Mouse (Mus musculus) kidney, postnatal 36 days (tissue): Measurements from ENCODE around the gene Bahd1.

Experiments
- DNase-seq, 2 experiments: peaks; one replicate each; pipeline ENCODE4 v3.0.0; 2021 to 2022; ENCODE audit warnings: mixed read lengths in 2 of 2

Gene Bahd1

GRCm38 (mm10) chr2:118943232-118943631 is 43.1 kb downstream of the Bahd1 start:
- DNase-seq = no peak

DNA sequence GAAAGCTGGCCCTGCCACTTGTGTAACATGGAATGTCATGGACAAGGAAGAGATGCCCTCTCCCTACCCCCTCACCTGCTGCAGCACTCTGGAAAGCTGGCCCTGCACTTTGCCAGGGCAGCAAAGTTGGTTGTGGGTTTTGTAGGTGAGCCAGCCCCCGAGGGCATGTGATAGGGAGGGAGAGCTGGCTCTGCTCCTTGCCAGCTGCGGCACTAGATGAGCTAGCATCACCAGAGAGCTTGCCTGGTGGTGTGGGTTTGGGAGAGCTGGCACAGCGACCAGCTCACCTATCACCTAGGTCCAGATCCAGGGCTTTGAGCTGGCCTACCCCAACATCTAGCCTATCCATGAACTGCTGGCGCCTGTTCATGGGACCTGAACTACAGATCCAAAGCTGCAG is 48.6 kb downstream of the Bahd1 start:
- no peak for DNase-seq

- DNase-seq = no peak
Observed at GRCm38 (mm10) chr2:118949699-118950098, 49.5 kb downstream of the Bahd1 start.

- no peak for DNase-seq
Observed at GRCm38 (mm10) chr2:118956497-118956896, 56.3 kb downstream of the Bahd1 start.

GRCm38 (mm10) chr2:118959644-118960043 is 59.5 kb downstream of the Bahd1 start:
- DNase-seq = no peak

DNA sequence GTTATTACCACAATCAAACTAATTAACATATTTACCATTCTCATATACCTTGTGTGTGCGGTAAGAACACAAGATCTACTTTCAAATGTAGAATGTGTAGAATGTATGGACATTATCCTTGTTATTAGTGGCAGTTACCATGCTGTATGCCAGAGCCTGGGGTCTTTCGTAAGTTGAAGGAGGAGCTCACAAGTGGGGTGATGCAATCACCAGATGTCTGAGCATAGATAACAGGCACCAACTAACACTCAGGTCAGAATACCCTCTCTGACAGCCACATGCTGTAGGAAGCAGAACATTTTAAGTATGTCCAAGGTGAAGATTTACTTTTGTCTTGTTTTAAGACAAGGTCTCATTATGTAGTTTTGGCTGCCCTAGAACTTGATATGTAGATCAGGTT is 60.2 kb downstream of the Bahd1 start:
- no peak for DNase-seq

DNA sequence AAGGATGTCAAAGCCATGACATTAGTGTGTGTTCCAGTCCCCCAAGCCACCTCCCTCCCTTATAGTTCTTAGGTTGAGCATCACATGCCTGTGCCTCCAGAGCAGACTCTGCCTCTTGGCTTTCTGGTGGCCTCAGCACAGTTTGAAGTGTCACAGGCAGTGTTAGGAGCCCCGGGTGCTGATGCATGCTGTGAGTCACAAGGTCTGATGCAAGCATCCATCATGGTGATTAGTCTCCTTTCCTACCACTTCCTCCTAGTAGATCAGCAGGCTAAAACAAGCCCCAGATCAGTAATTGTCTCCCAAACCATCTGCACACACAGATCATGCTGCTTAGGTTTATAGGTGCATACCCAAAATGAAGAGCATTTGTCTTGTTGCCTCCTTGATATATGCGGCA is 61.4 kb downstream of the Bahd1 start:
- no peak for DNase-seq

GRCm38 (mm10) chr2:118963007-118963675 is 63.0 kb downstream of the Bahd1 start:
- DNase-seq = no peak

GRCm38 (mm10) chr2:118963676-118964012 is 63.5 kb downstream of the Bahd1 start:
- DNase-seq = no peak

- no peak for DNase-seq
Observed at GRCm38 (mm10) chr2:118969585-118970147, 69.5 kb downstream of the Bahd1 start.

- no peak for DNase-seq
Observed at GRCm38 (mm10) chr2:118972048-118972447, 71.9 kb downstream of the Bahd1 start.

DNA sequence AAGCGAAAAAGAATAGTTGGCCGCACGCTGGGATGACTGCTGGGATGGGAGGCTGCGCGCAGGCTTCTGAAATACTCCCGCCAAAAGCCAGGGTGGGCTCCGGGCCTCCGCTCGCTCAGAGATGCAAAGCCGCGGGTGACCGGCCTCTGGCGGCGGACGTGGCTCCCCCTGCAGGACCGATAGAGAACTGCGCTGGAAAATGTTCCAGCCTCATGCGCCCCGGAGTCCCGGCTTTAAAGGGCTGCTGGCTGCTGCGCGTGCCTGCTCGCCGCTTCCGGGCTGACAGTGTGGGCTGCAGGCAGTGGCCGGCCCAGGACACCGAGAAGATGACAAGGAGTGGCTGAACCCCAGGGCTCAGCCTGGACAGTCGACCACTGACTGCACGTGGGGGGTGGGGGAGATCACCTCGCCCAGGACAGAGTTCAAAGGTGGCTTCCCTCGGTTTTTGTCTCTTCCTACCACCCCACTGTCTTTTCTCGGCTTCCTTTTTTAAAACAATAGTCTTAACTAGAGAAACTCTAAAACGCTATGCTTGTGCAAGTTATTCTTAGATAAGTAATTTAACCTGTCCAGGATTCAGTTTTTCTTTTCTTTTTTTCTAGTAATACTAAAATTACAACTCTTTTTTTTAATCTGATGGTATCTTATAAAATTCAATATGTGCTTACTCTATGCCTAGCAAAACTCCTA is 72.7 kb downstream of the Bahd1 start:
- peak; percentile 86 to 91 for DNase-seq
